Mouse (Mus musculus) limb, embryonic 14.5 days (tissue): ENCODE data around the gene Trp53rka. TPM values are rescaled to one million over a fixed set of nuclear protein-coding genes. Genes with fewer than 3 reads are reported as not detected.

ENCODE experiments used
- ATAC-seq: fragments of 200-750 bp; cut with Nextera tagmentation; 2 replicates; pipeline ENCODE4 v1.8.0; 2017; ENCODE audit warnings: low read depth, moderate number of reproducible peaks, moderate TSS enrichment; ENCODE audit not compliant: low FRiP score
- DNase-seq: peaks from one replicate; pipeline ENCODE4 v3.0.0-alpha.2; 2015; ENCODE audit warnings: low spot score
- H3K27ac ChIP-seq: fragments of 300-500 bp; sonication (generic); replicated peaks from 2 replicates; pipeline ENCODE4 v1.5.1; 2014; ENCODE audit warnings: low read depth, mild to moderate bottlenecking, low read length, moderate library complexity, mixed read lengths
- H3K27me3 ChIP-seq: fragments of 300-500 bp; sonication (generic); 2 replicates; pipeline ENCODE4 v1.6.1; 2014; ENCODE audit warnings: low read length, mixed read lengths; ENCODE audit not compliant: control insufficient read depth, insufficient read depth
- H3K36me3 ChIP-seq: fragments of 300-500 bp; sonication (generic); 2 replicates; pipeline ENCODE4 v1.6.1; 2014; ENCODE audit warnings: mild to moderate bottlenecking, low read length, moderate library complexity, mixed read lengths; ENCODE audit not compliant: control insufficient read depth, insufficient read depth
- H3K4me1 ChIP-seq: fragments of 300-500 bp; sonication (generic); 2 replicates; pipeline ENCODE4 v1.6.1; 2014; ENCODE audit warnings: antibody characterized with exemption, low read length, mixed read lengths; ENCODE audit not compliant: control insufficient read depth, insufficient read depth
- H3K4me2 ChIP-seq: fragments of 300-500 bp; sonication (generic); replicated peaks from 2 replicates; pipeline ENCODE4 v1.6.1; 2014; ENCODE audit warnings: low read depth, mild to moderate bottlenecking, low read length, moderate library complexity; ENCODE audit not compliant: severe bottlenecking
- H3K4me3 ChIP-seq: fragments of 300-500 bp; sonication (generic); replicated peaks from 2 replicates; pipeline ENCODE4 v1.5.1; 2014; ENCODE audit warnings: low read length
- H3K9ac ChIP-seq: fragments of 300-500 bp; sonication (generic); 2 replicates; pipeline ENCODE4 v1.6.1; 2014; ENCODE audit warnings: mild to moderate bottlenecking, low read depth, low read length, moderate library complexity; ENCODE audit not compliant: severe bottlenecking
- H3K9me3 ChIP-seq: fragments of 300-500 bp; sonication (generic); 2 replicates; pipeline ENCODE4 v1.6.1; 2016; ENCODE audit warnings: low read length; ENCODE audit not compliant: control insufficient read depth
- POLR2A ChIP-seq: fragments of 200-500 bp; IDR thresholded peaks from 2 replicates; pipeline ENCODE4 v1.8.0; 2012; ENCODE audit warnings: inconsistent platforms, mild to moderate bottlenecking, moderate library complexity, borderline replicate concordance; ENCODE audit not compliant: insufficient read depth, insufficient read length; ENCODE audit errors: extremely low read depth
- WGBS: fragments of 180-500 bp; shearing (Covaris S2); extraction: QIAGEN DNeasy Blood & Tissue Kit; methylation state at CpG from one replicate; pipeline ENCODE4 v1.1.7; 2014; 5-methylcytosine and 5-hydroxymethylcytosine counted together
- polyA plus RNA-seq, 2 experiments: library from polyadenylated mRNA; depleted of rRNA in 1 of 2; stranded (reverse) in 1 of 2; unstranded in 1 of 2; fragments of >200 nt; fragmentation: Nextera tagmentation in 1 of 2; extraction: Ambion mirVana in 1 of 2; gene quantifications; 2 replicates each; pipeline versions ENCODE4 v1.2.1 to v1.2.3; 2012 to 2014

Trp53rka gene
- polyA plus RNA-seq, 2 experiments, result 37.9 to 39.4 TPM

DNA sequence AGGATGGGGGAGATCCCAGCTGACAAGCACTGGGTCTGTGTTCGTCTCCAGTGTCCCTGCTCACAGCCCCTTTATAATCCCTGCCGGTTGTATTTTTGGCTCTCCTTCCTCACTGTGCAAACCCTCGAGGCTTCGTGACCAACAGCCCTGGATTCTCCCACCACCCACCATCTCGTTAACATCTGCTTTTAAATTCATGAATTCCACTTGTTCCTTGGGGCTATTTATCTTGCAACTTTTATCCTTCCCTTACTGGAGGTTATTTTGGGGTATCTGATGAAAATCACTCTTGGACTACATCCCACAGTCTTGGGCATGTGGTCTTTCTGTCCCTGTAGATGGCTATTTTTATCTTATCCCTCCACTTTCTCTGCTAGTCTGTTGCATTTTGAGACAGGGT, 17.3 kb upstream of the Trp53rka start:
- Histone ChIP-seq H3K36me3 (peaks cover 9% of the 10 kb centered on the region; the same call in 1 of the 2 replicates), H3K27me3 (no peaks in the 10 kb centered on the region), H3K4me3 (no peak overlapping the region), H3K4me1 (peaks cover 7% of the 10 kb centered on the region), H3K9ac (no peak overlapping the region), H3K4me2 (no peak overlapping the region), H3K9me3 (no peaks in the 10 kb centered on the region), H3K27ac (no peak overlapping the region)
- ATAC-seq, result no peak
- TF ChIP-seq POLR2A, result no peak
- WGBS, result 28% methylated on average over 5 of the region's 5 CpGs
- no peak for DNase-seq

DNA sequence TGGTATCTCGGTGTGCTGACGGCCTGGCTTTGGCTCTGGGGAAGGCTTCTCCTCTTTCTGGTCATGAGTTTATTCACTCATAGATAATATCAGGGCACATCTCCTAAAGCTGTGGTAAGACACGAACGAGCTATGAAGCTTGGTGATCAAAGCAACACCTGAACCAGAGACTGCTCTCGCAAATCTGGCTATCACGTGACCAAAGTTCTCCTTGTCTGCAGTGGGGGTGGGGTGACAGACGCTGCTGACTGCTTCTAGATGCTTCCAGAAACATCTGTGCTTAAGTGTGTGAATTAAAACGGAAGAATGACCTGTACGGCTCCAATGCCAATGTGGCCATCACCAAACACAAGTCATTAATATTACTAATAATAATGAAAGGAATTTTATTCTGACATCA, 16.6 kb upstream of the Trp53rka start:
- DNase-seq, result no peak
- no peak overlapping the region for H3K27ac ChIP-seq
- WGBS, result 46% methylated on average over 9 of the region's 9 CpGs
- no peak for ATAC-seq
- no peaks in the 10 kb centered on the region for H3K27me3 ChIP-seq
- H3K36me3 ChIP-seq, result peaks cover 3% of the 10 kb centered on the region; the same call in 1 of the 2 replicates
- no peak overlapping the region for H3K4me3 ChIP-seq
- no peaks in the 10 kb centered on the region for H3K9me3 ChIP-seq
- no peak overlapping the region for H3K4me2 ChIP-seq
- H3K9ac ChIP-seq, result no peak overlapping the region
- H3K4me1 ChIP-seq, result peaks cover 12% of the 10 kb centered on the region
- no peak for TF ChIP-seq POLR2A

DNA sequence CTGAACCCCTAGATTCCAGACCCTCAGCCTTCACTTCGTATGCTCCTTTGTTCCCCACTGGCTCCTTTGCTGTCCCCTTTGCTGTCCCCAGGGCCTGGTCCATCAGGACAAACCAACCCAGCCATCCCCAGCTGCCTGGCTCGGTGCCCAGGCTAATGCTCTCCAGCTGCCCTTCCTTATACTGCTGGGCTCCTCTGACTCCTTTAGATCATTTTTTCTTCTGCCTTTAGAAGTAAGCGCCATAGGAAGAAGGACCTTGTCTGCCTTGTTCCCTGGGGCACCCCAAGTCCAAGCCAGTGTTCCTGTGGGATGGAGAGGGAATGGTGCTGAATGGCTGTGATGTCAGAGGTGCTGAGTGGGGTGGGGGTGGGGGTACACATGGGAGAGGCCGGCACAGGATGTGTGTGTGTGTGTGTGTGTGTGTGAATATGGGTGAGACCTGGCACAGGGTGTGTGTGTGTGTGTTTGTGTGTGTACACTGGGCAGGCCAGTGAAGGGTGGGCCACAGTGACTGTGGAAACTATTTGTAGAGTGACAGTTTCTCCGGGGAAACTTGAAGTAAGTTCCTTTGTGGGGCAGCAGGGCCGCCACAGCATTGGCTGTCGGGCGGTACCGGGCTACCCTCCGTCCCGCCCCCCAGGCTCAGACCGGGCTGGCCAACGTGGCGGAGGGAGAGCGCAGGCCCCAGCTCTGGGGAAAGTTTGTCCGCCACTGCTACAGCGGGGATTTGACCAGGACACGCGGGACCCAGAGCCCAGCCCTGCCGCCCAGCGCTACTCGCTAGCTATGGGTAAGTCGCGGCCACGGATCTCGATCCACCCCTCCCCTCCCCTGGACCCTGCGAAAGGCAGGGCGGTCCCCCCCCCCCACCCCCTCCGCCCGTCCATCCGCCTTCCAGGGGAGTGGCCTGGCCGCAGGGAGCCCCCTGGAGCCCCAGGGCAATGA, 10.4 kb upstream of the Trp53rka start, which contains the start of gene Slc2a10:
Slc2a10 (plus strand) TSS at position 529 of the 945 bp plus-strand sequence.
- peak within 1 kb of the TSS; percentile 77 for H3K9ac ChIP-seq
- H3K36me3 ChIP-seq, result no peaks in the 10 kb centered on the region
- H3K4me1 ChIP-seq, result peaks cover 18% of the 10 kb centered on the region
- H3K4me2 ChIP-seq, result peak within 1 kb of the TSS; percentile 74
- DNase-seq (peak; percentile 61), ATAC-seq (peak; percentile 83)
- TF ChIP-seq POLR2A, result 0 out of 2 replicates have a peak, but pooled peaks have one; percentile 51
- 4% methylated on average over 18 of the region's 32 CpGs for WGBS
- H3K9me3 ChIP-seq, result no peaks in the 10 kb centered on the region
- H3K4me3 ChIP-seq, result peak within 1 kb of the TSS; percentile 50
- H3K27me3 ChIP-seq, result no peaks in the 10 kb centered on the region
- H3K27ac ChIP-seq, result peak within 1 kb of the TSS; percentile 70

DNA sequence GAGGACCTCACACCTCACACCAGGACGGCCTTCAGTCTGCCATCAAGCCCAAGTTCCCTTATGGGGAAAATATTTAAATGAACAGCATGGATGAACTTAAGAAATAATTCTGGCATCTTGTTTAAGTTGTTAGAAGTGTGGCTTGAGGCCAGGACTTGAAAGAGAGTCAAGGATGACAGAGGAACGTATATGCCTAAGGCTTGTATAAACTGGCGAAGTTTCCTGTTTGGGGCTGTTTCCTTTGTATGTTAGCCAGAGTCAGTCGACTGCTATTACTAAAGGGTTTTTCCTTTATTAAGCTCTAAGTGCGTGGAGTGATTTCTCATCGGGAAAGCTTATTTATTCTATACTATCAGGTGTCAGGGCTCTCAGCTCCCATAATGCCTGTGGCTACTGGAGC, 5.7 kb upstream of the Trp53rka start:
- Histone ChIP-seq H3K36me3 (no peaks in the 10 kb centered on the region), H3K4me1 (peaks cover 8% of the 10 kb centered on the region), H3K4me2 (no peak overlapping the region), H3K27me3 (no peaks in the 10 kb centered on the region), H3K9me3 (no peaks in the 10 kb centered on the region), H3K27ac (no peak overlapping the region), H3K4me3 (no peak overlapping the region), H3K9ac (no peak overlapping the region)
- 56% methylated on average over 6 of the region's 6 CpGs for WGBS
- DNase-seq, result no peak
- no peak for ATAC-seq
- TF ChIP-seq POLR2A, result no peak

DNA sequence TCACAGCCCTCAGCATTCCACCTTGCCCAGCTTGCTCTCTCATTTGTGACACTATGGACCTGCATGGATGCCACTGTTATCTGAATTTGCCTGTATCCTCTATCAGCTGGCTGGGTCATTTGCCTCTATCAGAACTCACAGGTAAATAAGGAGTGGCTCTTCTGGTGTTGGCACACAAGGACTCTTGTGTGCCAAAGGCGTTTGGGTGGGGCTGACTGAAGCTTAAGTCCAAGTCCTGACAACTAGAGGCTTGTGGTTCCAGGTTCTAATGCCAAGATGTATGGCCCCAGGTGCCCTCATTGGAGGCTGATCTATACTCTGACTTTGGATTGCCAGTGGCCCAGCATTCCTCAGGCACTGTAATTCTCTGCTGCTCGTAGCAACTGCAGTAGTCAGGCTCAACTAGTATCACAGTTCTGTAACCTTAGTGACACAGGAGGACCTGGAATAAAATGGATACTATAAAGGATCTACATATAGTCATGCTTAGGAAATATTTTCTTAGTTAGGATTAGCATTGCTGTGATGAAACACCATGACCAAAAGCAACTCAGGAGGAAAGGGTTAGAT, 4.7 kb upstream of the Trp53rka start:
- Histone ChIP-seq H3K36me3 (no peaks in the 10 kb centered on the region), H3K4me2 (no peak overlapping the region), H3K9ac (no peak overlapping the region), H3K9me3 (no peaks in the 10 kb centered on the region), H3K27ac (no peak overlapping the region), H3K27me3 (no peaks in the 10 kb centered on the region), H3K4me3 (no peak overlapping the region), H3K4me1 (0 out of 2 replicates have a peak, but pooled peaks cover 3% of the 10 kb centered on the region)
- no peak for TF ChIP-seq POLR2A
- ATAC-seq, result no peak
- DNase-seq, result no peak
- WGBS, result 75% methylated on average over 2 of the region's 2 CpGs
